Mouse (Mus musculus) lung, embryonic 14.5 days (tissue): ENCODE results near the gene Hist1h4h. TPM values are rescaled to one million over a fixed set of nuclear protein-coding genes. Genes with fewer than 3 reads are reported as not detected.
"Not testable (repeated sequence)": the region's sequence is repeated elsewhere in the genome, so short reads cannot be mapped to it uniquely, and the experiment has no call there.

Source experiments
- ATAC-seq: fragments of 200-750 bp; cut with Nextera tagmentation; 2 replicates; pipeline ENCODE4 v1.8.0; 2017; ENCODE audit warnings: mild to moderate bottlenecking, moderate TSS enrichment, moderate library complexity; ENCODE audit not compliant: insufficient read depth
- DNase-seq: peaks from one replicate; pipeline ENCODE4 v3.0.0-alpha.2; 2015
- H3K27ac ChIP-seq: fragments of 300-500 bp; sonication (generic); 2 replicates; pipeline ENCODE4 v1.5.1; 2014; ENCODE audit warnings: low read depth, mild to moderate bottlenecking, moderate library complexity
- H3K27me3 ChIP-seq: fragments of 300-500 bp; sonication (generic); 2 replicates; pipeline ENCODE4 v1.6.1; 2014; ENCODE audit warnings: low read length, control low read depth; ENCODE audit not compliant: insufficient read depth
- H3K36me3 ChIP-seq: fragments of 300-500 bp; sonication (generic); 2 replicates; pipeline ENCODE4 v1.6.1; 2014; ENCODE audit warnings: control low read depth; ENCODE audit not compliant: insufficient read depth
- H3K4me1 ChIP-seq: fragments of 300-500 bp; sonication (generic); 2 replicates; pipeline ENCODE4 v1.6.1; 2014; ENCODE audit warnings: antibody characterized with exemption, control low read depth; ENCODE audit not compliant: insufficient read depth
- H3K4me2 ChIP-seq: fragments of 300-500 bp; sonication (generic); 2 replicates; pipeline ENCODE4 v1.6.1; 2014; ENCODE audit warnings: mild to moderate bottlenecking
- H3K4me3 ChIP-seq: fragments of 300-500 bp; sonication (generic); 2 replicates; pipeline ENCODE4 v1.5.1; 2014; ENCODE audit warnings: low read depth, low read length
- H3K9ac ChIP-seq: fragments of 300-500 bp; sonication (generic); 2 replicates; pipeline ENCODE4 v1.6.1; 2014
- H3K9me3 ChIP-seq: fragments of 300-500 bp; sonication (generic); 2 replicates; pipeline ENCODE4 v1.6.1; 2016; ENCODE audit warnings: low read depth, low read length, control low read depth
- CTCF ChIP-seq: IDR thresholded peaks from 2 replicates; pipeline ENCODE4 v1.5.1; 2016; ENCODE audit warnings: antibody characterized with exemption, low read depth
- WGBS: fragments of 180-500 bp; shearing (Covaris S2); extraction: QIAGEN DNeasy Blood & Tissue Kit; methylation state at CpG from one replicate; pipeline ENCODE4 v1.1.7; 2014; 5-methylcytosine and 5-hydroxymethylcytosine counted together
- polyA plus RNA-seq: library from polyadenylated mRNA; unstranded; fragments of >200 nt; fragmentation: Nextera tagmentation; extraction: Ambion mirVana; gene quantifications from 2 replicates; pipeline ENCODE4 v1.2.1, GENCODE M21; 2014

Gene Hist1h4h
- polyA plus RNA-seq, 1 experiment from 2014 or later: 7.1 TPM

DNA sequence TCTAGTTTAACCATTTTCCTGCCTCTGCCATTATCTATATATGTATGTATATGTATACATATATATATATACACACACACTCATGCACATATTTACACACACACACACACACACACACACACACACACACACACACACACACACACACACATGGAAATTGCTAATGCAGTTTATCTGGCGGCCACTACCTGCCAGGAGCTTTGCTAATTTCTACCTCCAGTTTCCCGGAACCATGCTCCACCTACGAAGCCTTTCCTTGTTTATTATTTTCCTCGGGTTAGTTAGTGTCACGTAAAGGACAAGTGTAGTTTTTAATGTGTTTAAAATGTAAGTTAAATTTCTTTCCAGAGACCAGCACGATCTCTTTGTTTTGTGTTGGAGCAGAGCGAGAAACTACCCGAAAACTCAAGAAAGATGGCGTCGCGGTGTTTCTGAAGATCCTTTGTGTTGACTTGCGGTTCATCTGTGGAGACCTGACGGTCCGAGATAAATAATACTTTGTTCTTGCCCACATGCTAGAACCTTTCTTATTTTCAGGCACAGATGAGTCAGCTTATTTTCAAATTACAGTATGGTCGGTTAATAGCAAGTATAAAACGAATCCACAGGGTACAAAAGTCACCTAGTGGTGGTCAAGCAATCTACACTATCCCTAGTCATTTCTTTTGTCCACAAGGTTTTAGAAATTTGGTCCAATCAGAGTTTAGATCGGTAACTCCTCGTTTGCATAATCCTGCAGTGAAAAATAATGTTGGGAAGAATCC, 32.0 kb downstream of the Hist1h4h start:
- DNase-seq: peak; percentile 89
- Histone ChIP-seq H3K9me3 (no peaks in the 10 kb centered on the region), H3K27me3 (no peaks in the 10 kb centered on the region), H3K4me1 (no peaks in the 10 kb centered on the region), H3K36me3 (no peaks in the 10 kb centered on the region), H3K4me3 (peak overlapping the region; percentile 37), H3K4me2 (peak overlapping the region; percentile 72), H3K27ac (peak overlapping the region; percentile 97), H3K9ac (peak overlapping the region; percentile 42)
- TF ChIP-seq CTCF: peak; percentile 63
- ATAC-seq: peak; percentile 60
- 2% methylated on average over 18 of the region's 18 CpGs for WGBS

GRCm38 (mm10) chr13:23564482-23564881, 33.6 kb downstream of the Hist1h4h start:
- no peak for TF ChIP-seq CTCF
- Histone ChIP-seq H3K27me3 (no peaks in the 10 kb centered on the region), H3K9ac (no peak overlapping the region), H3K4me1 (no peaks in the 10 kb centered on the region), H3K36me3 (no peaks in the 10 kb centered on the region), H3K4me3 (no peak overlapping the region), H3K9me3 (no peaks in the 10 kb centered on the region), H3K27ac (peak overlapping the region; percentile 97), H3K4me2 (no peak overlapping the region)
- DNase-seq (no peak), ATAC-seq (no peak)
- 84% methylated on average over 2 of the region's 2 CpGs for WGBS

DNA sequence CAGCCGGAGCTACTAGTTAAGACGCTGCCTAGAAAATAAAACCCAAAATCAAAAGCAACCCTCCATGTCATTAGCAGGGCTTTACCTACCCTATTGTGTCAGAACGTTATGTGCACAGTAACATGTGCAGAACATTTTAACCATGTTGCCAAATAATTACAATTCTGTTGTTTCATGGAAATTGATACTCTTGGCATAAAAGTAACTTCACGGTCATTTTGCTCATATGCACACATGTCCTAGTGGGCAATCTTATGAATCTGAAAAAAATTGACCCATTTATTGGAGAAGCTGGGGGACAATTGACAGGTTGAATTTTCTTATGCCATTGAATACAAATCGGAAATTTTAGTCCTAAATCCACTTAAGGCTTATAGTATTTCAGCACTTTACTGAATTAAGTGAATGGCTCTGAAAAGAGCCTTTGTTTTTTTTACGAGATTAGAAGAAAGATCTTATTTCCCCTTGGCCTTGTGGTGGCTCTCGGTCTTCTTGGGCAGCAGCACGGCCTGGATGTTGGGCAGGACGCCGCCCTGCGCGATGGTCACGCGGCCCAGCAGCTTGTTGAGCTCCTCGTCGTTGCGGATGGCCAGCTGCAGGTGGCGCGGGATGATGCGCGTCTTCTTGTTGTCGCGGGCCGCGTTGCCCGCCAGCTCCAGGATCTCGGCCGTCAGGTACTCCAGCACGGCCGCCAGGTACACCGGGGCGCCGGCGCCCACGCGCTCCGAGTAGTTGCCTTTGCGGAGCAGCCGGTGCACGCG, 39.6 kb downstream of the Hist1h4h start:
- DNase-seq: peak; percentile 64
- H3K27ac ChIP-seq: peak overlapping the region; percentile 99
- not testable (repeated sequence) for ATAC-seq, H3K36me3 ChIP-seq, H3K4me1 ChIP-seq, H3K9me3 ChIP-seq, H3K27me3 ChIP-seq
- peak overlapping the region; percentile 45 for H3K4me3 ChIP-seq
- peak overlapping the region; percentile 87 for H3K4me2 ChIP-seq
- 2% methylated on average over 21 of the region's 41 CpGs for WGBS
- peak overlapping the region; percentile 55 for H3K9ac ChIP-seq

GRCm38 (mm10) chr13:23571022-23571503, 40.2 kb downstream of the Hist1h4h start, which contains the start of the genes Hist1h2ae and Hist1h2bg:
Hist1h2ae (minus strand) TSS chr13:23571220.
Hist1h2bg (plus strand) TSS chr13:23571396.
- H3K4me3 ChIP-seq: peak within 1 kb of the TSS; percentile 45
- H3K36me3 ChIP-seq: no peaks in the 10 kb centered on the region
- no peaks in the 10 kb centered on the region for H3K9me3 ChIP-seq
- no peaks in the 10 kb centered on the region for H3K27me3 ChIP-seq
- no peaks in the 10 kb centered on the region for H3K4me1 ChIP-seq
- peak within 1 kb of the TSS; percentile 82 for H3K9ac ChIP-seq
- DNase-seq (peak; percentile 94), ATAC-seq (peak; percentile 89)
- TF ChIP-seq CTCF: no peak
- H3K4me2 ChIP-seq: peak within 1 kb of the TSS; percentile 87
- H3K27ac ChIP-seq: peak within 1 kb of the TSS; percentile 99
- WGBS: 0% methylated on average over 18 of the region's 18 CpGs

DNA sequence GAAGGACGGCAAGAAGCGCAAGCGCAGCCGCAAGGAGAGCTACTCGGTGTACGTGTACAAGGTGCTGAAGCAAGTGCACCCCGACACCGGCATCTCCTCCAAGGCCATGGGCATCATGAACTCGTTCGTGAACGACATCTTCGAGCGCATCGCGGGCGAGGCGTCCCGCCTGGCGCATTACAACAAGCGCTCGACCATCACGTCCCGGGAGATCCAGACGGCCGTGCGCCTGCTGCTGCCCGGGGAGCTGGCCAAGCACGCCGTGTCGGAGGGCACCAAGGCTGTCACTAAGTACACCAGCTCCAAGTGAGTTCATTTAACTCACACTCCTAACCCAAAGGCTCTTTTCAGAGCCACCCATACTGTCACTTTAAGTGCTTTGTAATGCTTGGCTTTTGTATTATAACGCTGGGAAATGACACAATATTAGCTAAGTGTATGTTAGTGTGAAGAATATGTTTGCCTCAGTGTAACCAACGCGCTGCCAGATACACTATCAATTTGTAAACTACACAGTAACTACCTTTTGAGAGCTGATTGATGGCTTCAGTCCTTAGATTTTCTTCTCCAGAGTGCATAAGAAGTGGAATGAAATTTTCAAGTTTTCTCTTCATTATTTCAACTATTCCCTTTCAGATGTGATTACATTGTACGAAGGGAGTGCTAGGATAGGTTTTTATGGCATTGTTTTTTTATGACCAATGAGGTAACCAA, 40.8 kb downstream of the Hist1h4h start:
- H3K4me1 ChIP-seq, H3K9me3 ChIP-seq, H3K36me3 ChIP-seq, H3K27me3 ChIP-seq, ATAC-seq: not testable (repeated sequence)
- WGBS: 0% methylated on average over 10 of the region's 34 CpGs
- H3K4me2 ChIP-seq: peak overlapping the region; percentile 87
- H3K4me3 ChIP-seq: peak overlapping the region; percentile 45
- H3K9ac ChIP-seq: peak overlapping the region; percentile 82
- peak overlapping the region; percentile 99 for H3K27ac ChIP-seq
- DNase-seq: peak; percentile 75

- WGBS: 13% methylated on average over 2 of the region's 2 CpGs
- no peaks in the 10 kb centered on the region for H3K9me3 ChIP-seq
- H3K27ac ChIP-seq: peak overlapping the region; percentile 99
- ATAC-seq (no peak), DNase-seq (peak; percentile 65)
- no peak for TF ChIP-seq CTCF
- peak overlapping the region; percentile 45 for H3K4me3 ChIP-seq
- H3K9ac ChIP-seq: peak overlapping the region; percentile 82
- no peaks in the 10 kb centered on the region for H3K27me3 ChIP-seq
- peak overlapping the region; percentile 87 for H3K4me2 ChIP-seq
- 0 out of 2 replicates have a peak, but pooled peaks cover 3% of the 10 kb centered on the region for H3K4me1 ChIP-seq
- H3K36me3 ChIP-seq: no peaks in the 10 kb centered on the region
Measured at GRCm38 (mm10) chr13:23572218-23573033, 41.6 kb downstream of the Hist1h4h start.

GRCm38 (mm10) chr13:23573034-23573897, 42.4 kb downstream of the Hist1h4h start:
- DNase-seq: peak; percentile 52
- ATAC-seq, H3K9me3 ChIP-seq, H3K27me3 ChIP-seq, H3K36me3 ChIP-seq, H3K4me1 ChIP-seq: not testable (repeated sequence)
- peak overlapping the region; percentile 99 for H3K27ac ChIP-seq
- WGBS: 4% methylated on average over 17 of the region's 20 CpGs
- H3K4me2 ChIP-seq: peak overlapping the region; percentile 87
- peak overlapping the region; percentile 45 for H3K4me3 ChIP-seq
- peak overlapping the region; percentile 82 for H3K9ac ChIP-seq

- not testable (repeated sequence) for H3K4me1 ChIP-seq, H3K36me3 ChIP-seq, H3K27me3 ChIP-seq, H3K9me3 ChIP-seq
- Histone ChIP-seq H3K4me3 (peak within 1 kb of the TSS; percentile 45), H3K9ac (peak within 1 kb of the TSS; percentile 82), H3K4me2 (peak within 1 kb of the TSS; percentile 87), H3K27ac (peak within 1 kb of the TSS; percentile 99)
- under 1% methylated on average over 20 of the region's 42 CpGs for WGBS
- DNase-seq (peak; percentile 99), ATAC-seq (peak; percentile 85)
Measured at GRCm38 (mm10) chr13:23573898-23574524, 43.2 kb downstream of the Hist1h4h start, which contains the start of the genes Hist1h2bf and Hist1h2ad. Hist1h2bf (minus strand) TSS chr13:23574196. Hist1h2ad (plus strand) TSS chr13:23574381.
